Mouse (Mus musculus): ENCODE results near the gene Pcbp2. TPM values are rescaled to one million over a fixed set of nuclear protein-coding genes. Genes with fewer than 3 reads are reported as not detected.

Pcbp2 gene
- polyA plus RNA-seq, 1 experiment: 432 TPM

DNA sequence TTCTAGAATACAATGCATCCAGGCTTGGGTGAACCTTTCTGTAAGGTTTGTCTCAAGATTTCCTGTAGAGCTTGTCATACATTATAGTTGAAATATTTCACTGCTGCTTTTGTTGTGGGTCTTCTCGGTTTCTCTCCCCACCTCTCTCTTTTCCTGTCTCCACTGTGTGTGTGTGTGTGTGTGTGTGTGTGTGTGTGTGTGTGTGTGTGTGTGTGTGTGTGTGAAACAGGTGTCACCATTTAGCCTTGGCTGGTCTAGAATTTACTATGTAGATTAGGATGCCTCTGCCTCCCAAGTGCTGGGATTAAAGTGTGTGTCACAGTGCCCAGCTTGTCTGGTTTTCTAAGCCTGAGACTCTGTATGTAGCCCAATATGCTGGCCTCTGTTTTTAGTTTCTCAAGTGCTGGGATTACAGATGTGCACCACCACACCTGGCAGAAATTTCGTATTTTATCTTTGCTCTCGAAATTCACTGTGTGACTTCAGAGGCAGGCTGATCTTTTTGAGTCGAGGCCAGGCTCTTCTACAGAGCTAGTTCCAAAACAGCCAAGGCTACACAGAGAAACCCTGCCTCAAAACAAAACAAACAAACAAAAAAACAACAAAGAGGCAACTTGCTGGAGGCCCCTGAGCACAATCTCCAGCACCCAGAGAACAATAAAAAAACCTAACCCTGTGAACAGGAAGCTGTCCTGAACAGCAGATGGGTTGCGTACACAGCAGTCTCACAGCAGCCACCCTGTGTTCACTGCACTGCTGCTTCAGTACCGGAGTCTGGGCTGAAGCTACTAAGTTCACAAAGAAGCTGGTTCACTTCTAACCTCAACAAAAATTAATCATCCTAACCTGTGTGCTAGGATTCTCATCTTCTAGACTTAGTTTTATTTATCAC is 56.0 kb downstream of the Pcbp2 start:
- H3K27ac ChIP-seq (ENCODE audit: insufficient read depth, low read length): no peak overlapping the region
- no peaks in the 10 kb centered on the region for H3K4me1 ChIP-seq (ENCODE audit: control insufficient read depth, insufficient read depth, low read length)
- no peak for TF ChIP-seq CTCF (IDR thresholded peaks at IDR 0.05; ENCODE audit: extremely low read depth, insufficient read depth, low read length)
- no peak for TF ChIP-seq POLR2A (IDR thresholded peaks at IDR 0.05; ENCODE audit: extremely low read depth, insufficient read depth, low read length)
- no peak overlapping the region for H3K4me3 ChIP-seq (ENCODE audit: insufficient read depth, low read length)

DNA sequence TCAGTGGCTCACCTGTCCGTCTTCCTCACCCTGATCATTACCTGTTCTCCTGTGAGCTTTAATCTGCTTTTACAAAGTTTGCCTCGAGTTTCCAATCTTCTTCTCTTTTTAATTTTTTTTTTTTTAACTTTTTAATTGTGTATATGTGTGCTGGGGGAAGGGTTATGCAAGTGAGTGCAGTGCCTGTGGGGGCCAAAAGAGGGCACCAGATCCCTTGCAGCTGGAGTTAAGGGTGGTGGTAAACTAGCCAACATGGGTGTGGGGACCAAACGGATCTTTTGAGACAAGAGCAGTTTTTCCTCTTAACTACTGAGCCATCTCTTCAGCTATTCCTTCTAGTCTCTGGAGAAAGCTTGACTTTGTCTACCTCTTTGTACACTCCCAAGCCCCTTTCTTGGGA is 57.6 kb downstream of the Pcbp2 start:
- Histone ChIP-seq H3K27ac (ENCODE audit: insufficient read depth, low read length) (no peak overlapping the region), H3K4me1 (ENCODE audit: control insufficient read depth, insufficient read depth, low read length) (no peaks in the 10 kb centered on the region), H3K4me3 (ENCODE audit: insufficient read depth, low read length) (no peak overlapping the region)
- TF ChIP-seq POLR2A (IDR thresholded peaks at IDR 0.05; ENCODE audit: extremely low read depth, insufficient read depth, low read length) (no peak), CTCF (IDR thresholded peaks at IDR 0.05; ENCODE audit: extremely low read depth, insufficient read depth, low read length) (peak; percentile 53)

DNA sequence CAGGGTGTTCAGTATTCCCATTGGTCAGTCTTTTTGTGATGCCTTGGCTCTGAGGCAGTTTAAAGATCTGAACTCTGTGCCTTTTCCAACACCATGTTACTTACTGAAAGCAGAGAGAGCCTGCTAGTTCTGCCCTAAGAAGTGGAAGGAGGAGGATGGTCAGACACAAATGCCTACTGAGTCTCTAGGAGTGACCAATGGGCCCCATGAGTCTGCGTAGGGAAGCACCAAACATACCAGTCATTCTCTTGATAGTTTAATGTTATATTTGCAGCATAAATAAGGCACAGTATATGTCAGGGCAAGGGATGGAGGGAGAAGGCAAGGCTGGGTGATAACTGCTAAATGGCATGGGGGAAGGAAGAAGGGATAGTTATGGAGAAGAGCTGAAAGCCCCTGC is 58.1 kb downstream of the Pcbp2 start:
- no peak for TF ChIP-seq POLR2A (IDR thresholded peaks at IDR 0.05; ENCODE audit: extremely low read depth, insufficient read depth, low read length)
- TF ChIP-seq CTCF (IDR thresholded peaks at IDR 0.05; ENCODE audit: extremely low read depth, insufficient read depth, low read length): no peak
- Histone ChIP-seq H3K4me3 (ENCODE audit: insufficient read depth, low read length) (no peak overlapping the region), H3K27ac (ENCODE audit: insufficient read depth, low read length) (no peak overlapping the region), H3K4me1 (ENCODE audit: control insufficient read depth, insufficient read depth, low read length) (no peaks in the 10 kb centered on the region)

DNA sequence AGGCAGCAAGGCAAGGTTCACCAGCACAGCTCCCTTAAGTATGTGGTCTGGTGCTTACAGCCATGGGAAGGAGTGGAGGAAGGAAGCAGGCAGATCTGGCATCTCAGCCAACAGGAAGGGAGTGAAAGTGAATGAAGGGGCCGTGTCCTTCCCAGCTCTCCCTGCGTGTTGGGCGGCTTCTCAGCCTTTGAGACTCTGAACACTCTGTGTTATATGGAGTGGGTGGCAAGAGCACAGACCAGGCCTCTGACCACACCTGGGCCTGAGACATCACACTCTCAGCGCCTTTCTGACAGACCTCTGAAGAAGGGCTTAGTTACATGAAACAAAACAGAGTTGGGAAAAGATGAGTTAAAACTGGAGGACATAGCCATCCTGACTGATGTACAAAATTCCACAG is 60.2 kb downstream of the Pcbp2 start:
- TF ChIP-seq CTCF (IDR thresholded peaks at IDR 0.05; ENCODE audit: extremely low read depth, insufficient read depth, low read length) (no peak), POLR2A (IDR thresholded peaks at IDR 0.05; ENCODE audit: extremely low read depth, insufficient read depth, low read length) (no peak)
- Histone ChIP-seq H3K4me1 (ENCODE audit: control insufficient read depth, insufficient read depth, low read length) (no peaks in the 10 kb centered on the region), H3K27ac (ENCODE audit: insufficient read depth, low read length) (no peak overlapping the region), H3K4me3 (ENCODE audit: insufficient read depth, low read length) (no peak overlapping the region)

DNA sequence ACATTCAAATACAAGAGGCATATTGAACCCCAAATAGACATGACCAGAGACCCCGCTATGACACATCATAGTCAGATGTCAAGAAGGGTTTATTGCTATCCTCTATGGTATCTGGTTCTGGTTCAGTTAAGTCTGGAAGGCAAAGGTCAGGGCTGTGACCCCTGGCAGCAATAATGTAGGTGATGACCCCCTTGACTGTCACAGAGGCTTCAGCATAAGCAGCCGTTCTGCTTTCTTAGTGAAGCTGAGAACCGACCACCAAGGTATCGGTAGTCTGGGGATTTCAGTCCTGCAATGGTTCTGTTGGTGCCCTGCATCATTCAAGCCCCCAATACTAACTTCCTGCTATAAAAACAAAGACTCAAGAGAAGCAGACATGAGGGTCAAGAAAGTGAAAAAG is 61.2 kb downstream of the Pcbp2 start:
- H3K27ac ChIP-seq (ENCODE audit: insufficient read depth, low read length): no peak overlapping the region
- no peak overlapping the region for H3K4me3 ChIP-seq (ENCODE audit: insufficient read depth, low read length)
- TF ChIP-seq POLR2A (IDR thresholded peaks at IDR 0.05; ENCODE audit: extremely low read depth, insufficient read depth, low read length) (no peak), CTCF (IDR thresholded peaks at IDR 0.05; ENCODE audit: extremely low read depth, insufficient read depth, low read length) (no peak)
- no peaks in the 10 kb centered on the region for H3K4me1 ChIP-seq (ENCODE audit: control insufficient read depth, insufficient read depth, low read length)

DNA sequence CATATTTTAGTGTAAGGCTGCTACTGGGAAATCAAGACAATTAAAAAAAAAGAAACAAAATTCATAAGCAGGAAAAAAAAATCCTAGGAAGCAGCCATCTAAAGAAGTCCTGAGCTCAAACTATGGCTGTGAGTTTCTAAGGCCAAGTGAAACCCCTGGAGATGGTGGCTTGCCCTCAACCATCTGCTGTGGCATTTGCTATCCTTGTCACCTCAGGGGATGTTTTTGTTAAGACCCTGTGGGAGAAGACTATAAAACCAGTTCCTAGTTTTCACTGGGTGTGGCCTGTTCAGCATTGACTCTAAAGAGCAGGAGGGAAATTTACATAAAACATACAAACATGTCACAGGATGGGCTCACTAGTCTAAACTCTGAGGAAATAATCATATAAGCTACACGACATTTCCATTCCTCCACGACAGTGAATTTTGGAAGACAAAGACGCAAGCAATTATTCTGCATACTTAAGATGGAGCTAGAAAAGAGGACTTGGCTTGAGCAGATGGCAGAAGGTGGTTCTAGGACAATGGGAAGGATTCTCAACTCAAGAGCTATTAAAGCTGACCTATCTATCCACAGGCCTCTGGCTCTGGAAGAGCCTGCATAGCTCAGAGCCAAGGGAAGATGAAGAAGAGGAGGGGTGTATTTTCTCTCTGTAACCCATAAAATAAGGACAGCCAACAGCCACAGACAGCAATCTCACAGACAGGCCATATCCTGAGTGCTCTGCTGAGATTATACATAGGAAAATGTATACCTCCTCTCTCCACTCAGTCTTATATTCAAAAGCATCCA is 62.0 kb downstream of the Pcbp2 start:
- Histone ChIP-seq H3K4me3 (ENCODE audit: insufficient read depth, low read length) (no peak overlapping the region), H3K27ac (ENCODE audit: insufficient read depth, low read length) (no peak overlapping the region), H3K4me1 (ENCODE audit: control insufficient read depth, insufficient read depth, low read length) (no peaks in the 10 kb centered on the region)
- TF ChIP-seq CTCF (IDR thresholded peaks at IDR 0.05; ENCODE audit: extremely low read depth, insufficient read depth, low read length): no peak
- no peak for TF ChIP-seq POLR2A (IDR thresholded peaks at IDR 0.05; ENCODE audit: extremely low read depth, insufficient read depth, low read length)

DNA sequence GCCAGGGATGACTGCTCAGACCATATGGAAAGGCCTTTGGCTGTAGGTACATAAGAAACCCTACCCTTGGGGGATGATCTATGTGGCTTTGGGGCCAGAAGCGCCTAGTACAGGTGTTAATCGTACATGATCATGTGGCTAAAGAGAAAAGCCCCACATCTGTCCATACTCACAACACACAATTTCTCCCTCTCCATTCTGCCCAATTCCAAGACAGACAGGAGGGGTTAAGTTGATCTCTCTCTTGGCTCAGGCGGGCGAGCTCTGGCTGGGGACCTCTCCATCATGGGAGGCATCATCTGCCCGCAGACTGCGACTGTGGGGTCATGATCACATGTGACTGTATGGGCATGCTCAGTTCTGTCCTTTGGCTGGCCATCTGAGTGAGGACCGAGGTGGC is 63.6 kb downstream of the Pcbp2 start:
- no peak overlapping the region for H3K4me3 ChIP-seq (ENCODE audit: insufficient read depth, low read length)
- no peaks in the 10 kb centered on the region for H3K4me1 ChIP-seq (ENCODE audit: control insufficient read depth, insufficient read depth, low read length)
- TF ChIP-seq POLR2A (IDR thresholded peaks at IDR 0.05; ENCODE audit: extremely low read depth, insufficient read depth, low read length) (no peak), CTCF (IDR thresholded peaks at IDR 0.05; ENCODE audit: extremely low read depth, insufficient read depth, low read length) (no peak)
- no peak overlapping the region for H3K27ac ChIP-seq (ENCODE audit: insufficient read depth, low read length)

DNA sequence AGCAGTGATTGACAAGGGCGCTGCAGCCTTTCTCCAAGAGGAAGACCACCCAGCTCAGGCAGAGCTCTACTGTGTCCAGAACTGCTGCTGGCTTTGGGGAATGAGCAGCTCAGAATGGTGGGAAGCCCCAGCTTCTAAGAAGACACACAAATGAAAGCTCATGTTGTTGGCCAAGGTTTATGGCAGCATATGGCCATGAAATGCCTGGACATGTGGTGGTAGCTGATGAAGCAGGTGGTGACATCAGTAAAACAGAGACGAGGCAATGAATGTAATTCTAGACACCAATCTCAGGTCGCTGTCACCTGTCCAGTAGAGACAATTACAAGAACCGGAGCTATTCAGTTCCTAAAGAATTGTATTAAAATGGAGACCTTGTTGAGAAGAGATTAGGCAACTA is 74.5 kb downstream of the Pcbp2 start:
- TF ChIP-seq POLR2A (IDR thresholded peaks at IDR 0.05; ENCODE audit: extremely low read depth, insufficient read depth, low read length) (no peak), CTCF (IDR thresholded peaks at IDR 0.05; ENCODE audit: extremely low read depth, insufficient read depth, low read length) (no peak)
- no peak overlapping the region for H3K27ac ChIP-seq (ENCODE audit: insufficient read depth, low read length)

DNA sequence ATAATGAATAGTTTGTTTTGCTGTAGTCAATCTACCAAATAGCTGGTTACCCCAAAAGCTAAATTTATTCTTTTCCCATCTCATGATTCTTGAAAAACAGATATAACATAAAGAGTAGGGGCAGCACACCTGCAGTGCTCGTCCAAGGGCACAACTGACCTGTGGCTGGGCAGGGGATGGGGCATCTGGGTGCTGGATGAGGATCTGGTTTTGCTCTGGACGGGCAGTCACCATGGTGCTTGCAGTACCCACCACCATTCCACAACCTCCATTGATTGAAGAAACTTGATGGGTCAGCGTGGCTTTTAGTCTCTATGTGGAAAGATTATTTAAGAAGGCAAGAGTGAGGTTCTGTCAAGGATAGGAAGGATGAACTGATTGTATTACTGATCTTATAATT is 75.9 kb downstream of the Pcbp2 start:
- H3K4me1 ChIP-seq (ENCODE audit: control insufficient read depth, insufficient read depth, low read length): peaks cover 8% of the 10 kb centered on the region
- no peak overlapping the region for H3K27ac ChIP-seq (ENCODE audit: insufficient read depth, low read length)
- TF ChIP-seq CTCF (IDR thresholded peaks at IDR 0.05; ENCODE audit: extremely low read depth, insufficient read depth, low read length) (no peak), POLR2A (IDR thresholded peaks at IDR 0.05; ENCODE audit: extremely low read depth, insufficient read depth, low read length) (no peak)
- H3K4me3 ChIP-seq (ENCODE audit: insufficient read depth, low read length): no peak overlapping the region

More for the DNA sequence above, 74.5 kb downstream of the Pcbp2 start:
- Histone ChIP-seq H3K4me3 (ENCODE audit: insufficient read depth, low read length) (no peak overlapping the region), H3K4me1 (ENCODE audit: control insufficient read depth, insufficient read depth, low read length) (peaks cover 8% of the 10 kb centered on the region)
